Mouse (Mus musculus): Measurements from ENCODE around the gene Bfsp2. TPM values are rescaled to one million over a fixed set of nuclear protein-coding genes. Genes with fewer than 3 reads are reported as not detected.

Gene Bfsp2
- polyA plus RNA-seq, 1 experiment from 2014 or later: 4.3 TPM

GRCm38 (mm10) chr9:103449651-103450050, 30.6 kb downstream of the Bfsp2 start:
- H3K4me2 ChIP-seq (replicated peaks): no peak overlapping the region
- no peaks in the 10 kb centered on the region for H3K36me3 ChIP-seq
- H3K4me3 ChIP-seq (replicated peaks): no peak overlapping the region
- no peak overlapping the region for H3K27ac ChIP-seq (replicated peaks)
- H3K9ac ChIP-seq: no peak overlapping the region
- H3K4me1 ChIP-seq: no peaks in the 10 kb centered on the region
- WGBS: 68% methylated on average over 6 of the region's 6 CpGs
- no peak for ATAC-seq (ENCODE audit: insufficient number of reproducible peaks, low FRiP score, low TSS enrichment, low read depth)
- no peaks in the 10 kb centered on the region for H3K27me3 ChIP-seq
- no peaks in the 10 kb centered on the region for H3K9me3 ChIP-seq (replicated peaks)

DNA sequence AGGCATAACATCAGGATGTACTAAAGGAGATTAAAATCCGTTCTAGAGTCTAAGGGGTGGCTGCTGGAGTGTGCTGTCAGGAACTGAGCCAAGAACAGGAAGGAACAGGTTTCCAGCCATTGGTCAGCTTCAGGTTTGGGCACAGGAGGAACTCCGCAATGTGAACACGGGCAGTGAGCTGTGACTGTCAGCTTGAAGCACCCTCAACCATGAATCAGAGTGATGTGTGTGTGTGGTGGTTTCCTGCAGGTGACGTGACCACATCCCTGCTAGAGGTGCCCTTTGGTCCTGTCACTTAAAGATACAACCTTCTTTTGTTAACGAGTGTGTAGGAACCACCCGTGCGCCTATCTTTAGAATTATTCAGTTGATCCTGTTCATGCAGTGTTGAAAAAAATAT, 31.1 kb downstream of the Bfsp2 start:
- ATAC-seq (ENCODE audit: insufficient number of reproducible peaks, low FRiP score, low TSS enrichment, low read depth): no peak
- H3K4me1 ChIP-seq: no peaks in the 10 kb centered on the region
- H3K9me3 ChIP-seq (replicated peaks): no peaks in the 10 kb centered on the region
- H3K9ac ChIP-seq: no peak overlapping the region
- WGBS: 76% methylated on average over 7 of the region's 7 CpGs
- no peak overlapping the region for H3K27ac ChIP-seq (replicated peaks)
- H3K4me3 ChIP-seq (replicated peaks): no peak overlapping the region
- H3K36me3 ChIP-seq: no peaks in the 10 kb centered on the region
- H3K27me3 ChIP-seq: no peaks in the 10 kb centered on the region
- no peak overlapping the region for H3K4me2 ChIP-seq (replicated peaks)

GRCm38 (mm10) chr9:103444656-103445055, 35.6 kb downstream of the Bfsp2 start:
- 88% methylated on average over 5 of the region's 5 CpGs for WGBS
- no peaks in the 10 kb centered on the region for H3K27me3 ChIP-seq

GRCm38 (mm10) chr9:103443824-103444185, 36.4 kb downstream of the Bfsp2 start:
- H3K27ac ChIP-seq (replicated peaks): no peak overlapping the region
- no peak for ATAC-seq (ENCODE audit: insufficient number of reproducible peaks, low FRiP score, low TSS enrichment, low read depth)
- 22% methylated on average over 7 of the region's 7 CpGs for WGBS
- H3K4me1 ChIP-seq: peaks cover 16% of the 10 kb centered on the region
- no peak overlapping the region for H3K4me3 ChIP-seq (replicated peaks)
- peak overlapping the region; percentile 9; the same call in 1 of the 2 replicates for H3K4me2 ChIP-seq (replicated peaks)
- no peaks in the 10 kb centered on the region for H3K27me3 ChIP-seq
- H3K36me3 ChIP-seq: no peaks in the 10 kb centered on the region
- no peak overlapping the region for H3K9ac ChIP-seq
- H3K9me3 ChIP-seq (replicated peaks): no peaks in the 10 kb centered on the region

More at GRCm38 (mm10) chr9:103444656-103445055, 35.6 kb downstream of the Bfsp2 start:
- no peaks in the 10 kb centered on the region for H3K9me3 ChIP-seq (replicated peaks)
- H3K36me3 ChIP-seq: no peaks in the 10 kb centered on the region
- H3K4me1 ChIP-seq: peaks cover 16% of the 10 kb centered on the region
- H3K9ac ChIP-seq: no peak overlapping the region
- no peak for ATAC-seq (ENCODE audit: insufficient number of reproducible peaks, low FRiP score, low TSS enrichment, low read depth)
- no peak overlapping the region for H3K4me2 ChIP-seq (replicated peaks)
- H3K27ac ChIP-seq (replicated peaks): no peak overlapping the region
- H3K4me3 ChIP-seq (replicated peaks): no peak overlapping the region

DNA sequence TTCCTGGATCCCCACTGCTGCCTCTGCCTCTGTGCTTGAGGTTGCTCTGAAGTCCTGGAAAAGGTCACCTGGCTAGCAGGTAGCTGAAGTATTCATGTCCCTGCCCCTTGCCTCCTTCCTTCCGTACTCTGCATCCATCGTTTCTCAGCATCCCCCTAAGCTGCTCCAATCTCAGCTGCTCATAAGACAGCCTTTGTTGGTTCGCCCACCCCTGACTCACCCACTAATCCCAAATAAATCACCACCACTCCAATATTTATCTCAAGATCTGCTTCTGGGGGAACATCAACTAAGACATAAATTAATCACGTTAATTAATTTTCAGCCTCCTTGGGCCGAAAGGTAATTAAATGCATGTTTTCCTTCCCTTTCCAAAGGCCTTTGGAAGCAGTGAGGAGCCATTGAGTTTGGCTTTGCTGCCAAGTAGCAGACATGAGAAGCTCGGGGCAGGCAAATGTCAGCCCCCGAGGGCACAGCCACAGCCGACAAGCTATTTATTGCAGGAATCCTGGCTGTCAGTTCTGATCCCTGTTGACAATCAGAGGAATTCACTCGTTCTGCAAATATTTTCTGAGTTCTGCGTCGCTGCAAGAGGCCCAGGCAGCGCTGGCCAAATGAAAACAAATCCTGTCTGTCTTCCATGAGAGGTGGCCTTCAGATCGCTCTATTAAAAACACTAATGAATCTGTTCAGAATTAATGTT, 36.9 kb downstream of the Bfsp2 start:
- Histone ChIP-seq H3K9me3 (replicated peaks) (no peaks in the 10 kb centered on the region), H3K9ac (no peak overlapping the region), H3K27ac (replicated peaks) (0 out of 2 replicates have a peak overlapping the region, but pooled peaks have one; percentile 48), H3K27me3 (no peaks in the 10 kb centered on the region), H3K4me2 (replicated peaks) (peak overlapping the region; percentile 9), H3K4me3 (replicated peaks) (no peak overlapping the region), H3K4me1 (peaks cover 16% of the 10 kb centered on the region), H3K36me3 (no peaks in the 10 kb centered on the region)
- ATAC-seq (ENCODE audit: insufficient number of reproducible peaks, low FRiP score, low TSS enrichment, low read depth): no peak; the same call in 1 of the 2 replicates
- 12% methylated on average over 13 of the region's 13 CpGs for WGBS

DNA sequence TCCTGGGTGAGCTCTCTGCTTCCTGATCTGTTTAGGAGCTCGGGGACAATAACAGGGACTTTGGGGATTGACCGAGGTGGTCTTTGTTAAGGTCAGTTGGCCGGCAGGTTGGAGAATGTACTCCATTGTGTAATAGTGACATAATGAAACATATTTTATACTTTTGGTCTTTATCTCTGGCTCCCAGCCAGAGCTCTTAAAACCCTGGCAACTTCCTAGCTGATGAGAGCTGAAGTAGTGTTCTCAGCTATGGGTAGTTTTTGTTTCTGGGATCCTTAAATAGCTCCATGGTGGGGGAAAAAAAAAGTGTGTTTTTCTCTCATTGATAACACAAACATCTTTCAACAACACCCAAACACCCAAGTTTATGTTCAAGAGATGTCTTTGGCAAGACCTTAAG, 39.6 kb downstream of the Bfsp2 start:
- 62% methylated on average over 3 of the region's 3 CpGs for WGBS
- Histone ChIP-seq H3K4me1 (peaks cover 16% of the 10 kb centered on the region), H3K36me3 (no peaks in the 10 kb centered on the region), H3K9me3 (replicated peaks) (no peaks in the 10 kb centered on the region), H3K4me3 (replicated peaks) (no peak overlapping the region), H3K4me2 (replicated peaks) (no peak overlapping the region), H3K9ac (no peak overlapping the region), H3K27ac (replicated peaks) (no peak overlapping the region), H3K27me3 (no peaks in the 10 kb centered on the region)
- ATAC-seq (ENCODE audit: insufficient number of reproducible peaks, low FRiP score, low TSS enrichment, low read depth): no peak

DNA sequence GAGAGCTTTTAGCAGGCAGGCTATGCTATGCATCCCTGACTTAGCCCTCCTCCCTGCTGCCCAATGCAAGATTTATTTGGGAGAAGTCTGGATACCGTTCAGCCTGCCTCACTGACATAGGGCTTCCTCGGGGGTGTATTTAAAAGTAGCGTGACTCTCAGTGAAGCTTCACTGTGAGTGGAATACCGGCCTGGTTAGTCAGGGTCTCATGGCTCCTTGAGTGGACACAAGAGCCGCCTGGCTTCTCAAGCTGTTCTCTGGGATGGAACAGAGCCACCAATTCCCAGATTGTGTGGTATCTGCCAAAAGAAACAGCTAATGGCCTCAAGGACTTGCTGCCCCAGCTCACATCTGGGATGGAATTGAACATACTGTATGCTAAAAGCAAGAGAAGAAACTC, 43.1 kb downstream of the Bfsp2 start:
- 64% methylated on average over 5 of the region's 5 CpGs for WGBS
- no peak for ATAC-seq (ENCODE audit: insufficient number of reproducible peaks, low FRiP score, low TSS enrichment, low read depth)

GRCm38 (mm10) chr9:103434116-103434515, 46.1 kb downstream of the Bfsp2 start:
- ATAC-seq (ENCODE audit: insufficient number of reproducible peaks, low FRiP score, low TSS enrichment, low read depth): no peak
- no peaks in the 10 kb centered on the region for H3K36me3 ChIP-seq
- WGBS: 42% methylated on average over 4 of the region's 4 CpGs

More for the DNA sequence above, 43.1 kb downstream of the Bfsp2 start:
- H3K4me1 ChIP-seq: peaks cover 26% of the 10 kb centered on the region
- H3K4me2 ChIP-seq (replicated peaks): no peak overlapping the region
- H3K36me3 ChIP-seq: no peaks in the 10 kb centered on the region
- H3K9ac ChIP-seq: no peak overlapping the region
- H3K27me3 ChIP-seq: no peaks in the 10 kb centered on the region
- no peak overlapping the region for H3K4me3 ChIP-seq (replicated peaks)
- H3K27ac ChIP-seq (replicated peaks): no peak overlapping the region
- H3K9me3 ChIP-seq (replicated peaks): no peaks in the 10 kb centered on the region

DNA sequence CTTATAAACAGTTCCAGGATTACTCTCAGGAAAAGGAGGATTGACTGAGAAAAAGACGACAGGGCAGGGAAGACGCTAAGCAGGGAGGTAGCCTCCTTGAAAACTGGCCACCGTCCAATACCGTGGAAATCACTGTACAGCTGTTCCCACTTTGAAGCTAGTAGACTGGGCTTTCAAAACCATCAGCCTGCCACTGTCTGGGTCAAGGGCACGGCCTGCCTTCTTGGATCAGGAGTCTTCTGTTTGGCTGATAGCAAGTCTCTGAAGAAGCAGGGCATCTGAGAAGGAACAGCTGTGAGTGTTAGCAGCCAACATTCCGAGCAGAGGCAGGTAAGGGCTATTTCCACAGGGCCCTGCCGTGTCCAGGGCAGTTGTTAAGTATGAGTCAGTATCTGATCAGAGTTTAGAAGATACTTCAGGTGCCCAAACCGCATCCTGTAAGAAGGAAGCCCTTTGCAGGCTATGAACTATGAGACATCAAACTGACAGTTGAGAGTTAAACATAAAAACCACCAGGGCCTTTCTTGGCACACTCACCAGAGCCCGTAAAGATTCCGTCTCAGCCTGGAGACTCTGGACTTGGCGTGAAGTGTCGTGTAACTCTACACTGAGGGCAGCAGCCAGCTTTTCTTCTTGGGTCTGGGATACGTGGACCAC, 48.0 kb downstream of the Bfsp2 start:
- WGBS: 23% methylated on average over 13 of the region's 13 CpGs
- H3K27ac ChIP-seq (replicated peaks): peak overlapping the region; percentile 12; the same call in 1 of the 2 replicates
- ATAC-seq (ENCODE audit: insufficient number of reproducible peaks, low FRiP score, low TSS enrichment, low read depth): peak; percentile 15; the same call in 1 of the 2 replicates

More at GRCm38 (mm10) chr9:103434116-103434515, 46.1 kb downstream of the Bfsp2 start:
- H3K9me3 ChIP-seq (replicated peaks): no peaks in the 10 kb centered on the region
- no peaks in the 10 kb centered on the region for H3K27me3 ChIP-seq
- H3K4me1 ChIP-seq: peaks cover 28% of the 10 kb centered on the region
- no peak overlapping the region for H3K4me3 ChIP-seq (replicated peaks)
- no peak overlapping the region for H3K9ac ChIP-seq
- no peak overlapping the region for H3K27ac ChIP-seq (replicated peaks)
- H3K4me2 ChIP-seq (replicated peaks): no peak overlapping the region

GRCm38 (mm10) chr9:103431718-103432117, 48.5 kb downstream of the Bfsp2 start:
- Histone ChIP-seq H3K4me1 (peaks cover 28% of the 10 kb centered on the region), H3K4me3 (replicated peaks) (no peak overlapping the region), H3K27ac (replicated peaks) (no peak overlapping the region), H3K9ac (no peak overlapping the region), H3K36me3 (no peaks in the 10 kb centered on the region), H3K4me2 (replicated peaks) (no peak overlapping the region), H3K27me3 (no peaks in the 10 kb centered on the region), H3K9me3 (replicated peaks) (no peaks in the 10 kb centered on the region)
- 68% methylated on average over 1 of the region's 1 CpGs for WGBS
- ATAC-seq (ENCODE audit: insufficient number of reproducible peaks, low FRiP score, low TSS enrichment, low read depth): peak; percentile 40

More for the DNA sequence above, 48.0 kb downstream of the Bfsp2 start:
- no peak overlapping the region for H3K4me3 ChIP-seq (replicated peaks)
- no peaks in the 10 kb centered on the region for H3K27me3 ChIP-seq
- H3K36me3 ChIP-seq: no peaks in the 10 kb centered on the region
- no peaks in the 10 kb centered on the region for H3K9me3 ChIP-seq (replicated peaks)
- H3K9ac ChIP-seq: no peak overlapping the region
- no peak overlapping the region for H3K4me2 ChIP-seq (replicated peaks)
- H3K4me1 ChIP-seq: peaks cover 28% of the 10 kb centered on the region

- Histone ChIP-seq H3K4me2 (replicated peaks) (no peak overlapping the region), H3K9ac (no peak overlapping the region), H3K4me3 (replicated peaks) (no peak overlapping the region), H3K9me3 (replicated peaks) (no peaks in the 10 kb centered on the region), H3K4me1 (peaks cover 28% of the 10 kb centered on the region), H3K27ac (replicated peaks) (no peak overlapping the region), H3K36me3 (no peaks in the 10 kb centered on the region), H3K27me3 (no peaks in the 10 kb centered on the region)
- WGBS: 82% methylated on average over 13 of the region's 13 CpGs
- no peak for ATAC-seq (ENCODE audit: insufficient number of reproducible peaks, low FRiP score, low TSS enrichment, low read depth)
Observed at GRCm38 (mm10) chr9:103430431-103431220, 49.6 kb downstream of the Bfsp2 start.

All from embryonic facial prominence, embryonic 15.5 days (tissue).